Mouse (Mus musculus) frontal cortex, postnatal 25 days (tissue): ENCODE data around the gene Lpp.

Source experiments
- DNase-seq, 2 experiments: peaks; one replicate each; pipeline ENCODE4 v3.0.0; 2022; ENCODE audit warnings: low spot score in 2 of 2

Lpp gene

DNA sequence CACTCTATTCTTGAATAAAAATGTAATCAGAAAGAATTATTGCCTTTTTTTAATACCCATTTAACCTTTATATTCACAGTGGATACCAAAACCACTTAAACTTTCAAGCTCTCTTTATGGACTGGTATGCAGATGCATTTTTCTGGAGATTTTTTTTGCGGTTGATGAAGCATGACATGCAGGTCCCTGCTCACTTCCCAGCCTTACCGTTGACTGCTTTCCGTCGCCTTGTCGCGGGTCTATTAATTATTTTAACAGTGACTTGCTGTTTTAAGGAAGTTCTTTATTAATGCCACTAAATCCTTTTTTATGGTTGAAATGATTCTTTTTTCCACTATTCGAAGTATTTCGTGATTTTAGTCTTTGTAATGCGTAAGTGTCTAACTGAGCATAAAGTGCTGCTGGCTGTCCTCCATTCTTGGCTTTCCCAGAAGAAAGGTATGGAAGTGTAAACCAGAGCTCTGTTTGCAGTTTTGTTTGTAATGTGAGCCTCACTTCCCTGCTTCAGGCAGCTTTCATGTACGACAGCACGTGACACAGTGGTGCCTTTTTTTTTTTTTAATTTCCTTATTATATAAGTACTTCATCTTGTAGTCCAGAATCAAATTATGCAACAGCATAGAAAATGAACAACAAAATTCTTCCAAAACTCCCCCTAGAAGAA is 526.2 kb downstream of the Lpp start:
- no peak for DNase-seq

DNA sequence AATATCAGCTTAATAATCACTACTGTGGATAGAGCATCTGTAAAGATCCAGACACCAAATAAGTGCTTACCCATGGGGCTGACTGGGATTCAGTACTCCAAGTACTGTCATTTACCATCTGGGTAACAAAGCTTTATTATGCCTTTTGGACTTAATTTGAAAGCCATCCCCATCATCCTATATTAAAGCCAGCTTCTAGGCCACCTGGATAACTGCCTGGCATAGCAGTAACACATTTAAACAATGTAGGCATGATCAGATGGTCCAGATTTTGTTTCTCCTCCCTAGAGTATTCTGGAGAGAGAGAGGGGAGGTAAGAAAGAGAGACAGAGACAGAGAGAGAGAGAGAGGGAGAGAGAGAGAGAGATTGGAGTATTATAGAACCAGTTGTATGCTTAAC is 536.8 kb downstream of the Lpp start:
- DNase-seq = no peak

GRCm38 (mm10) chr16:24930621-24931020 is 537.3 kb downstream of the Lpp start:
- no peak for DNase-seq

- no peak for DNase-seq
These were observed 539.5 kb downstream of the Lpp start for GRCm38 (mm10) chr16:24932816-24933215.

DNA sequence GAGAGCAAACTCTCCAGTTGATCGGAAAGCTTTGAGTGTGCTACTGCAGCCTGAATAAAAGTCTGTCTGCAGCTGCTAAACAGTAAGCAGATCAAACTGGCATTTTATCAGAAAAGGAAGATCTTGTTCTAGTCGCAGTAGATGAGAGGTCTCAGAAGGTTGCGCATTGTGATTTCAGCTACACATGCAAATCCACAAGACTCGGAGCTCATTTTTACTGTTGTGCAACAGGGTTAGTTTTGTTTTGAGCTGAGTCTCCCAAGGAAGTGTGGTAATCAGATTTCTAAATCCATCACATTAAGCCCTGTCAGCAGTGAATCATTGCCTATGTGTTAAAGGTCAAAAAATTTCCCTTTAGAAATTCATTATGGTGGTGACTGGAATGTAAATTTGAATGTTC is 540.4 kb downstream of the Lpp start:
- DNase-seq = no peak

GRCm38 (mm10) chr16:24941306-24942160 is 548.2 kb downstream of the Lpp start:
- DNase-seq = no peak

GRCm38 (mm10) chr16:24943486-24944261 is 550.4 kb downstream of the Lpp start:
- DNase-seq = no peak

DNA sequence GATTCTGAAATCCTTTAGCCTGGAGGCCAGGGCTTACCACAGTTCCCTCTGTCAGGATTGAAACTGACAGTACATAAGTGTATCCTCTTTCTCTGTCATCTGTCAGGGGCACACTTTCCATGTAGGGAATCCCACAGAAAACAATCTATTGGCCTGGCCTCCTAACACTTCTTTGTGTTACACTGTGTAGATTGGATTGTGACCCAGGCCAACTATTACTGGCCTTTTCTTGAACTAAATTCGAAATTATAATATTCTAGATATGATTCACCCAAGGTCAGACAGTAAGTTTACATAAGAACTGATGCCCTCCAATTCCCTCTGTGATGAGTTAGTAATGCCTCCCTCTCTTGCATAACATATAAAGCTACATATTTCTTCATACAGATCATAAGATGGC is 553.0 kb downstream of the Lpp start:
- no peak for DNase-seq

DNA sequence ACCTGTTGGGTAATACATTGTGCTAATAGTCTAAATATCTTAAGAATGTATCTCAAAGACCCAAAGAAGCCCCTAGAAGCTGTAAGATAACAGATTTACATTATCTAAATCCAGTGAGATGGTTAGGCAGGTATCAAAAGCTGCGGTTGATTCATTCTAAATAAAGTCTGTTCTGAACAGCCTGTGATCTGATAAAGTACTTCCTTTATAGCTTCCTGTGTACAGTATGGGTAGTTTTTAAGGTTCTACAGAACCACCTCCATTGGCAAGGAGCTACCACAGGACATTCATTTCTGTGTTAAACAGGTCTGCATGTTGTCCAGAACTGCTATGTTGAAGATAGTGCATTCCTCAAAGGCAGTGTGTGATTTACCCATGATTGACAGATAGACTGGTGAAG is 554.2 kb downstream of the Lpp start:
- DNase-seq = no peak

GRCm38 (mm10) chr16:24948091-24948690 is 554.9 kb downstream of the Lpp start:
- DNase-seq = no peak

DNA sequence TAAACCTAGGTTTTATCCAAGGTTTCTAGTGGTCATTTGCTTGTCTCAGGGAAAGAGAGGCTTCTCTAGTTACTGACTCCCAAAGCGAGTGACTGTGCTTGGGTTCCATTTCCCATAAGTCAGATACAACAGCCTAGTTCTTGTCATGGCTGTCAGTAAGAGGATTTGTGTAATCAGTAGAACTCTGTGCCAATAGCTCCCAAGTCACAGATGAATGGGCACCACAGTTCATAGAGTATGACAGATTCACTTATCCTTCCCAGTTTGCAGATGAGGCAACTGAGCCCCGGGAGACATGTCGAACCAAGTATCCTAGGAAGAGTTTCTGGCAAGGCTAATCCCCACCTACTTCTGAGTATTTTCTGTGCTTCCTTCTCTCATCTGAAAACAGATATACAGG is 556.0 kb downstream of the Lpp start:
- DNase-seq = no peak

DNA sequence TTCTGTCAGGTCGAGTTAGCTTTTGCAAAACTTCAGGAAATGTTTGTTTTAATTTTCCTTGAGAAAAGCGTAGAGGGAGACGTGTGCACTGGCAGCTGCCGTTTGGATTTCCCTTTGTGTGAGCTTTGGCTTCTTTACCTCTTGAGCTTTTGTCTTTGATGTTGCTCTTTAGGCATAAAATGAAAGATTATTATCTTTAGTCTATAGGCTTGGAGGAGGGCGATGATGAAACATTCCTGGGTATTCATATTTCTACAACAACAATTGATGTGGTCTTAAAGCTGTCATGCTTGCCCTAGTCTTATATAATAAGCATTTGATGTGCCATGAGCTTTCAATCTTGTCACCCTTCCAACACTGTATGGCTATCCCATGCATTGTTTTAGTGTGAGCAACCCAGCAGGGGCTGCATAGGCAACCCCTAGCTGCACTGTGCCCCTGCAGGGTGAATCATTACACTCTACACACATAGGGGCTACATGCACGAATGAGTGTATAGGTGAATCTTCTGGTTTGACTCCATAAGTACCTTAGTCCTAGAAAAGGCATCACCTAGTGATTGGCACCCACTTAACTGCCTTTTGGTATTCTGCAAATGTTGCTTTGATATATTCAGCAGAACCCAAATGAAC is 556.9 kb downstream of the Lpp start:
- no peak for DNase-seq

DNA sequence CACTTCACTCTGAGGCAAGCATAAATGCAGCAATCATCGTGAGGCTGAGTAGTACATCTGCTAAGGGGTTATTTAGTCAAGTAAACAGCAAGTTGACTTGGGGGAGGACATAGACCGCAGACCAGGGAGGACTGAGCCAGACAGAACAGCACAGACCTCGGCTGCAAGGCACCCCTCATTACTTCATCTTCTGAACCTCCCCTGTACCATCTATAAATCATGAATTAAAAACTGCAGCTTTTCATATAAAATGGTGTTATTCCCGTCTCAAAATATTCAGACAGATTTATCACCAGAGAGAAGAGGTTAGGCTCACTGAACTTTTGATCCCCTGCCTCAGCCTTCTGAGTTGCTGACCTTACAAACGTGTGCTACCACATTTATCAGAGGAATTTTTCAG is 558.6 kb downstream of the Lpp start:
- DNase-seq = no peak

- DNase-seq = no peak
These were observed 561.7 kb downstream of the Lpp start for GRCm38 (mm10) chr16:24955054-24955453.

DNA sequence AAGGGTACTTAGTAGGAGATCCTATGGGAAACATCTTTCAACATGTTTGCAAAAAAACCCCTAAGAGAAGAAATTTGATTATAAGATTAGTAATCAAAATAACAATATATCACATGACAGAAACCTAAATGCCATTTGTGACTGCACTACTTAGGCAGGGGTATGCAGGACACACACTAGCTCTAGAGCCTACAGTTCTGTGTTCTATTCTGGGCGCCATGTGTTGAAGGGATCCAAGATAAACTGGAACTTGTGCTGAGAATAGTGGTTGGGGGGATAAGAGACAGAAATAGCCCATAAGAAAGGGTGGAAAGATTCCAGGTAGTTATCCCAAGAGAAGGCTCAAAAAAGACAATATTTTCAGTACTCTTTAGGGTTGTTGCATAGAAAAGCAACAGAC is 565.4 kb downstream of the Lpp start:
- no peak for DNase-seq

GRCm38 (mm10) chr16:24960901-24961806 is 567.8 kb downstream of the Lpp start:
- DNase-seq = no peak

DNA sequence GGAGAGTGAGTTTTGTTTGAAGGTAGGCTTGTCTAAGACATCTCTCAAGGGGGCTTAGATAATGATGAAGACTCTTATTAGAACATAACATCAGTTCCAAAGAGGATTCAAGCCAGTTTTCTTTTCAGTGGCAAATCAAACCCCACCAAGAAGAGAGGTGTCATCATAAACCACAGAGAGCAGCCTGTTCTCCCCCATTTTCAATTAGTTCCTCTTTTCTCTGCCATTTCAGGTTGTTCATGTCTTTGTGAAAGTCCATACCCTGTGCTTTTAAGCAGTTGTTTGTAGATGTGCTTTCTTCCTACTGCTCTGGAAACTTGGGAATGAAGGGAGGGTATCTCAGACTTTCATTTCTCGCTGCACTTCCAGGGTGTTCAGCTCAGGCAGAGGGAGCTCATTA is 571.0 kb downstream of the Lpp start:
- no peak for DNase-seq

DNA sequence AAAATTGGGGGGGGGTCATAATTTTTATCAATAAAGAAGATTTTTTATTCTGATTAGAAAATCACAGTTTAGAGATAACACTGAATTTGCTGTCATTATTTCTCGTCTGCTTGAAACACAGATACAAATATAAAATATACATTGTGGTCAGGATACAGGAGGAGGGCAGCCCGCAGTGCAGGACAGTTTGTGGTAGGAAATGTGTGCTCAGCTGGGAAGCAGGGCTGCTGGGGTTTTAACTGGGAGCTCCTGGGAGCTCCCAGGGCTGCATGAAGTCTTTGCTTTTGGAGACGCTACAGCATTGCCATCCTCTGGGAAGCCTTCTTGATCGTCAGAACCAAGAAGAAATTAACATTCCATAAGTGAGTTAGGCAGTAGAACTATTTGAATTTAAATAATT is 571.8 kb downstream of the Lpp start:
- DNase-seq = no peak

DNA sequence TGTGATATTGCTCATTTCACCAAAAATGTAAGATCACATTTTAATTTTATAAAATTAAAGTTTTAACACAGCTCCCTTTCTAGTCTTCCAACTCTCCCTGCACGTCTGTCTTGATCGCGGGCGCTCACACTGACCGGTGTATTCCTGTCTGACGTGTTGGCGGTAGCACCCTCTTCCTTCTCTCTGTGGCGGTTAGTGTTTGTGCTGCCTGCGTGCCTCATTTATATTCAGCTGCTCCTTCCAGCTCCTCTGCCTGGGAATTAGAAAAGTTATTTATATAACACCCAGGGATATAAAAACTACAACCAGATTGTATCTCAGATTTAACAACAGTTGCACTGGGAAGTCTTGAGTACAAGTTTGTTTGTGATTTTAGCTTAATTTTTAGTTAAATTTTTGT is 573.2 kb downstream of the Lpp start:
- DNase-seq = no peak

GRCm38 (mm10) chr16:24973009-24973631 is 579.8 kb downstream of the Lpp start:
- no peak for DNase-seq
